Mouse (Mus musculus) regulatory T cell (primary cell): Measurements from ENCODE around the gene Tet1.
"Not testable (repeated sequence)": the region's sequence is repeated elsewhere in the genome, so short reads cannot be mapped to it uniquely, and the experiment has no call there.

Experiments used
- in situ Hi-C: fragments of 300-600 bp; cut with MboI, MseI; formaldehyde crosslinking; loops from one replicate; pipeline ENCODE4 v1.15.1; 2025; ENCODE audit warnings: high pct_unique_total_duplicates

The Tet1 gene

GRCm38 (mm10) chr10:62851025-62851424, 57.8 kb downstream of the Tet1 start:
- in situ Hi-C loops, result no loop called here

GRCm38 (mm10) chr10:62848783-62849182, 60.0 kb downstream of the Tet1 start:
- in situ Hi-C loops, result no loop called here

GRCm38 (mm10) chr10:62847069-62847626, 61.6 kb downstream of the Tet1 start:
- in situ Hi-C loops, result no loop called here

GRCm38 (mm10) chr10:62843787-62844491, 64.9 kb downstream of the Tet1 start:
- in situ Hi-C loops, result no loop called here

GRCm38 (mm10) chr10:62841901-62842447, 66.8 kb downstream of the Tet1 start:
- in situ Hi-C loops, result no loop called here

GRCm38 (mm10) chr10:62840687-62841086, 68.1 kb downstream of the Tet1 start:
- in situ Hi-C loops, result no loop called here

- in situ Hi-C loops, result no loop called here
Measured at GRCm38 (mm10) chr10:62837987-62838386, 70.8 kb downstream of the Tet1 start.

GRCm38 (mm10) chr10:62832783-62833182, 76.0 kb downstream of the Tet1 start:
- in situ Hi-C loops, result no loop called here

- in situ Hi-C loops, result no loop called here
Measured at GRCm38 (mm10) chr10:62831546-62831945, 77.2 kb downstream of the Tet1 start.

- in situ Hi-C loops, result no loop called here
Measured at GRCm38 (mm10) chr10:62824474-62824873, 84.3 kb downstream of the Tet1 start.

GRCm38 (mm10) chr10:62823431-62823830, 85.4 kb downstream of the Tet1 start:
- in situ Hi-C loops, result no loop called here

- in situ Hi-C loops, result loop anchor here (10.0 kb wide), 1 partner anchor 275 kb away; no protein-coding TSS in a partner anchor
Measured at GRCm38 (mm10) chr10:62810010-62810409, 98.8 kb downstream of the Tet1 start.

GRCm38 (mm10) chr10:62808766-62809165, 100.0 kb downstream of the Tet1 start:
- in situ Hi-C loops, result loop anchor here (5.0 kb wide), 1 partner anchor 84 kb away; no protein-coding TSS in a partner anchor

GRCm38 (mm10) chr10:62808316-62808715, 100.5 kb downstream of the Tet1 start:
- in situ Hi-C loops, result loop anchor here (5.0 kb wide), 1 partner anchor 84 kb away; no protein-coding TSS in a partner anchor

- in situ Hi-C loops, result loop anchor here (5.0 kb wide), 1 partner anchor 323 kb away; no protein-coding TSS in a partner anchor
Measured at GRCm38 (mm10) chr10:62804106-62804505, 104.7 kb downstream of the Tet1 start.

GRCm38 (mm10) chr10:62803296-62803695, 105.5 kb downstream of the Tet1 start:
- in situ Hi-C loops, result loop anchor here (5.0 kb wide), 1 partner anchor 324 kb away; no protein-coding TSS in a partner anchor

GRCm38 (mm10) chr10:62794221-62794620, 114.6 kb downstream of the Tet1 start:
- in situ Hi-C loops, result no loop called here

GRCm38 (mm10) chr10:62793091-62793453, 115.7 kb downstream of the Tet1 start:
- in situ Hi-C loops, result no loop called here

GRCm38 (mm10) chr10:62792177-62793090, 116.4 kb downstream of the Tet1 start, which contains the start of gene Ccar1:
Gene Ccar1, minus strand, starts transcription at chr10:62792286.
- in situ Hi-C loops, result no loop called here

- in situ Hi-C loops, result no loop called here
Measured at GRCm38 (mm10) chr10:62791251-62792176, 117.3 kb downstream of the Tet1 start.

GRCm38 (mm10) chr10:62781776-62782175, 127.0 kb downstream of the Tet1 start:
- in situ Hi-C loops, result not testable (repeated sequence)
